Mouse (Mus musculus): ENCODE measurements around the gene Lrch4.

Gene Lrch4

DNA sequence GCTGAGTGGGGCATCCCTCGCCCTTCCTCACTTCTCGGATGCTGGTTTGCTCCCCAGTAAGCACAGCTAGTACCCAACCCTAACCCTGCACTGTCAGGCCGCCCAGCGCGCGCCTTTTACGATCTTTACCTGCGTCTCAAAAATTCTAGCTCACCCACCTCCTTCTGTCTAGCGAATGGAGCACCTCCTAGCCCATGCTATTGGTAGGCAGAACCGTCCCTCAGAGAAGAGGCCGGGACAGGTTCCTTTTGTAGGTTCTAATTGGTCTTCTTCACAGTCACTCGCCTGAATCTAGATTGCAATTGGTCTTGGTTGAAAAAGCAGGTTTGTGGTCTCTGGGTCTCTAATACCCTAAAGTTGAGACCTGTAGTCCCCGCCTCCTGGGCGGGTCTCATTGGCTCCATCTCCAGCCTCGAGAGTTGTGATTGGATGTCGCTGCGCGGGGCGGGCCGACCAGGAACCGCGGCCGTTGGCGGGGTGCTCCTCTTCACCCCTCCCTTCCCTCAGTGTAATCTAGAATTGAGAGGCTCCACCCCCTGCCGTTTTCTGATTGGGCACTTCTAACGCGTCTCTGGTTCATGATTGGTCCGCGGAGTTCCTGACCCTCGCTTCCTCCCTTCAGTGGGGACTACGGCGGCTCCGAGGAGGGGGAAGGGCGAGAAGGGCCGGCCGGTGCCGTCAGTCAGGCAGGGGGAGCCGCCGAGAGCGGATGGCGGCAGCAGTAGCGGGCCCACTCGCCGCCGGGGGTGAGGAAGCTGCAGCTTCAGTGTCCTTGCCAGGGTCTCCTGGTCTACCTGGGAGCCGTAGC lies at the start of gene Lrch4, which contains the start of the genes Fbxo24 and Gm20605:
Lrch4 (plus strand) TSS at position 624 of the 808 bp plus-strand sequence.
Fbxo24 (minus strand) TSS at position 505 of the 808 bp plus-strand sequence.
Gm20605 (plus strand) TSS at position 678 of the 808 bp plus-strand sequence.
- peak; percentile 99 for DNase-seq (ENCODE audit: low read depth)

DNA sequence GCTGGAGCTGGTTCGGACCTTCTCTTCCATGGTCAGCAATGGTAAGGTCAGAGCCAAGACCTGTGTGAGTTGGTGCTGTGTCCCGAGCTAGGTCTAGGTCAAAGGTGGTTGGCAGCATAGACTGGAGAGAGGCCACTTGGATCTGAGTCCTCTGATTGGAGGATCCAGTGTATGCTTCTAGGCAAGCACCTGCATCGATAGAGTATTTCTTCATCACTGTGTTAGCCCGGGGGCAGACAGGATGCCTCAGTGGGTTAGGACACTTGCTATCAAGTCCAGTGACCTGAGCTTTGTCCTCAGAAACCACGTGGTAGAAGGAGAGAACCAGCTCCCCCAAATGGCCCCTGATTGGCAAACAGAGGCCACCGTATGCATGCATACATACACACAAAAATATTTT lies 48.7 kb upstream of the Lrch4 start:
- no peak for DNase-seq (ENCODE audit: low read depth)

DNA sequence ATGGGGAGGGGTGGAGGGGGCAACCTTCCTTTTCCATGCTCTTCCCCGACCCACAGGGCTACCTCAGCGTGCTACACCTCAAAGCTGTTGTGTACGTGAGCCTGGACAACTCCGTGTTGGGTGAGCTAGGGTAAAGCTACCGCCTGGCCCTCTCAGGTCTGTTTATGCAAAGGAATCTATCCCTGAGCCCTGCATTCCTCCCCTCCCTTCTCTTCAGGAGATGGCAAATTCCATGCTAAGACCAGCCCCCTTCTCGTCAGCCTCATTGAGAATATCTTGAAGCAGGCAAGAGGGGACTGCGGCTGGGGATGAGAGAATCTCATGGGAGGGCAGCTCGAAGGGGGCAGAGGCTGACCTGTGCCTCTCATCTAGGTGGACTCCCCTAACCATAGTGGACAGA lies 46.2 kb upstream of the Lrch4 start:
- no peak for DNase-seq (ENCODE audit: low read depth)

DNA sequence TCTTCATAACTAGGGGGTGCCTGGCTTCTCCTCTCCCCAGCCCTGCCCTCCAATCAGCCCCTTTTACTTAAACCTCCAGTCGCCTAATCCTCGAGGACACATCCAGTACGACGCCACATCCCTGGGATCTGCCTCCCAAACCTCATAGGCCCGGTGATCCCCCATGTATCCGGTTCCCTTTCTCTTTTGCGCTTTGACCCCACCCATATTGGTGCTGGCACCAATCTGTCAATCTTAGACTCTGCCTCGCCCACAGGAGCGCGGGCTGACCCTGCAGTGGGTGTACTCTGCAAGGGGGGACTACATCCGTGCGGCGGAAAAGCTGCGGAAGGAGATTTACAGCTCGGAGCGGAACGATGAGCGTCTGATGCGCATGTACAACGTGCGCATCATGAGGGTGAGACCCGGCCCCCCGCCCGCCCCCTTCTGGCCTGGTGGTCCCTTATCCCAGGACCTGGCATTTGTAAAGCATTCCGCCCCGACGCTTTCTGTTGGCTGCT lies 45.2 kb upstream of the Lrch4 start:
- no peak for DNase-seq (ENCODE audit: low read depth)

DNA sequence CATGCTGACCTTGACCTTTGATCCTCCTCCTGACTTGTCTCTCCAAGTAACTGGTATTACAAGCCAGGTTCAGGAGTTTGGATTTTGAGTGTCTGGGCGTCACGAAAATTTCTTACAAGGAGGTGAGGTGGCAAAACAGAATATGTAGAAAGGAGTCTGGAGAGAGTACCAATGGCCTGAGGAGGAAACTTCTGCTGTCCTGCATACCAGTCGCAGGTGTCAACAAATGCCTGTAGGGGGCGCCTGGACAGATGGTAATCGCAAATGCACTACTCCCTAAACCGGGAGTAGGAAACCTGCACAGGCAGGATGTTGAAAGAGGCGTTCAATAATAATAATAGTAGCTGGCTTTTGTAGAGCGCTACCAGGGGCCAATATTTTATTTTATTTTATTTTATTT lies 43.9 kb upstream of the Lrch4 start:
- DNase-seq (ENCODE audit: low read depth) = peak; percentile 53

DNA sequence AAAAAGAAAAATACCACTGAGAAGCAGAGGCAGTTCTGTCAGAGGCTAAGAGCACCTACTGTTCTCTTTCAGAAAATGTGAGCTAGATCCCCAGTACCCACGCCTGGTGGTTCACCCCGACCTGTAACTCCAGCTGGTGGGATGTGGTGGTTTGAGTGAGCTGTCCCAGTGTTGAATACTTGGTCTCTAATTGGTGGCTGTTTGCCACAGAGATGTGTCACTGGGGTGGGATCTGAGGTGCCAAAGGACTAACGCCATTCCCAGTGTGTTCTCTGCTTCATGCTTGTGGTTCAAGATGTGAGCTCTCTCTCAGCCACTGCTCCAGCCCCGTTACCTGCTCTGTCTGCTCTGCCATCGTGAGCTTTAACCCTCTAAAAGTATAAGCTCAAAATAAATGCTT lies 38.4 kb upstream of the Lrch4 start:
- no peak for DNase-seq (ENCODE audit: low read depth)

DNA sequence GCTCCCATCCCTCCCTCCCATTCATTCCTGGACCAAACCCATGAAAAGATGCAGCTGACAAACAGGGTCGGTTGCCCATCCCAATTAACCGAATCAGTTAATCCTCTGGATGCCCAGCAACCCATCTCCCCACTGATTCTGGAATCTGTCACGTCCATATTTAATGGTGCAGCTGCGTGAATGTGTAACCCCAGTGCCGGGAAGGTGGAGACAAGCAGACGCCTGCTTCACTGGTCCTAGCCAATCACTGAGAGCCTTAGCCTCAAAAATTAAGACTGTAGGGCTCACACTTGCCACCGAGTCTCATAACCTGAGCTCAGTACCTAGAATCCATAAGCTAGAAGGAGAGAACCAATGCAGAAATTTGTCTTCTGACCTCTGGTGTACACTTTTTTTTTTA lies 33.0 kb upstream of the Lrch4 start:
- DNase-seq (ENCODE audit: low read depth) = no peak

DNA sequence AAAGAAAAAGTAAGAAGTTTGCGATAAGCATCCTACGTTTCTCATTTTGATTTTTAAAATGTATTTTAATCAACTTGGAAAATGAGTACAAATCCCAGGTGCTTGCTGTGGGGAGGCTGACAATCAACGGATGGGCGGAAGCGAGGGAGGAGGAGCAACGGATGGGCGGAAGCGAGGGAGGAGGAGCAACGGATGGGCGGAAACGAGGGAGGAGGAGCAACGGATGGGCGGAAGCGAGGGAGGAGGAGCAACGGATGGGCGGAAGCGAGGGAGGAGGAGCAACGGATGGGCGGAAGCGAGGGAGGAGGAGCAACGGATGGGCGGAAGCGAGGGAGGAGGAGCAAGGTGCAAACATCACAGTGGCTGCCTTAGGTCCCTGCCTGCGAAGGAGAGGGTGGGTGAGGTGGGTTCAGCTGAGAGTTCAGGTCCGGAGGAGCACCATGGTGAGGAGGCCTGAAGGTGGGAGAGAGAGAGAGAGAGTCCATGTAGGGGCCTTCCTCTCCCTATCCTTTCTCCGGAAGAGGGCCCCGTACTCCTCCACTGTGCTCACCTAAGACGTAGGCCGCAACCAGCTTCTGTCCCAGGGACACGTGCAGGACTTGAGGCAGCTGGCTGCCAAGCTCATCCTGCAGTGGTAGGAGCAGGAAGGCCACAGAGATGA lies 32.2 kb upstream of the Lrch4 start:
- DNase-seq (ENCODE audit: low read depth) = no peak

DNA sequence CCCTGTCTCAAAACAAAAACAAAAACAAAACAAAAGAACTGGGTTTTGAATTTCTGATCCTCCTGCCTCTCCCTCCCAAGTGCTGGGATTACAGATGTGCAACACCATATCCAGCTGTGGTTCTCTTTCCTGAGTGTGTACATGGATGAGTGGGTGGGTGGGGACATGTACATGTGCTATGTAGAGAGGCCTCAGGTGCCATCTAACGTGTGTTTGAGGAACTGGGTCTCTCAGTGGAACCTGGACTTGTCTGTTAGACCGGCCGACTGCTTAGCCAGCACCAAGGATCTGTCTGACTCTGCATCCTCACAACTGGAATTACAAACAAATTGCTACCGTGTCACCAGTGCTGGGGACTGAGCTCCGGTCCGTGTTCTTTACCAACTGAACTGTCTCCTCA lies 31.3 kb upstream of the Lrch4 start:
- DNase-seq (ENCODE audit: low read depth) = no peak

DNA sequence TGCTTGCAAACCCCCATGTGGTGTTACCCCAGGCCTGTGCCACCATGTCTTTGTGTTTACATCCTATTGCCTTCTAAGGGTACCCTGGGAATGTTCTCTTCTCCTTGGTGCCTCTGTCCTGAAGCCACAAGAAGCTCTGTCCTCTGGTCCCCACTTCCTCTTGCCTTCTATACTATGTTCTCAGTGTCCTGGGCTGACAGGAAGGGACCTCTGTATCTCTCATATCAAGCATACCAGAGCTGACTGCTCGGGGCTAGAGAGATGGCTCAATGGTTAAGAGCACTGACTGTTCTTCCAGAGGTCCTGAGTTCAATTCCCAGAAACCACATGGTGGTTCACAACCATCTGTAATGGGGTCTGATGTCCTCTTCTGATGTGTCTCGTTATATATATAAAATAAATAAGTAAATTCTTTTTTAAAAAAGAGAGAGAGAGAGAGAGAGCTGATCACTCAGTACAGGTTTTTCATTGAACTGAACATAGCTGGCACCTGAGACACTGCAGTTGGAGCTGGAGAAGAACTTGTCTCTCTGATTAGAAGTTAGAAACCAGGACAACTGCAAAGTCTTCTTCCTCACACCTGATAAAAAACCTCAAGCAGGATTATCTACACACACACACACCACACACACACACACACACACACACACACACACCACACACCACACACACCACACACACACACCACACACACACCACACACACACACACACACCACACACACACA lies 30.7 kb upstream of the Lrch4 start:
- DNase-seq (ENCODE audit: low read depth) = no peak

DNA sequence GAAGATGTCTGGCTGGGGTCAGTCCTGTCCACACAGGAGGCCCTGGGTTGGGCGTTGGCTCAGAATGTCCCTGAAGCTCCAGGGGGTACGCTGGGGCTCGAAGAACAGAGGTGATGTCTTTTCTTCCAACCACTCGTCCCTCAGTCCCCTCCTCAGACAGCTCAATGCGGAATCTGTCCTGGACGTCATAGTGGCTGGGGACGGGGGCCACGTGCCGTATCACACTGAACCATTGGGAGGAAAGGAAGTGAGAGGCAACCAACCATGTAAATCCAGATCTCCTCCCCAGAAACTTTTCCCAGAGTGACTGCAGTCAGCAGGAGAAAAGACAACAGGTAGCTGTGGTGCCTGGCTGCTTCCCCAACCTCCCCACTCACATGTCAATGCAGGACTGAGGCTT lies 29.3 kb upstream of the Lrch4 start:
- DNase-seq (ENCODE audit: low read depth) = no peak

DNA sequence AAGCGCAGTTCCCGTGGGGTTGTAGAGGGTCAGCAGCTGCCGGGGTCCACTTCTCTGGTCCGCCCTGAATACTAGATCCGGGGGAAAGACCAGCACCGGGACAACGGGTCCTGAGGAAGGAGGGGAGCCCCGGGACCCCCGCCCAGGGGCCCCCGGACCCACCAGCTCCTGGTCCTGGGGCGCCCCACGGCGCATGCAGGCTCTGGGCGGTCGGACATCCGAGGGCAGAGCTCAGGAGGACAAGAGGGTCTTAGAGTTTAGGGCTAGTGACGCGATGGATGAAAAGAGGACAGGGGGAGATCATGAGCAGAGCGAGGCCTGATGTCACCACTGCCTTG lies 28.7 kb upstream of the Lrch4 start:
- no peak for DNase-seq (ENCODE audit: low read depth)

DNA sequence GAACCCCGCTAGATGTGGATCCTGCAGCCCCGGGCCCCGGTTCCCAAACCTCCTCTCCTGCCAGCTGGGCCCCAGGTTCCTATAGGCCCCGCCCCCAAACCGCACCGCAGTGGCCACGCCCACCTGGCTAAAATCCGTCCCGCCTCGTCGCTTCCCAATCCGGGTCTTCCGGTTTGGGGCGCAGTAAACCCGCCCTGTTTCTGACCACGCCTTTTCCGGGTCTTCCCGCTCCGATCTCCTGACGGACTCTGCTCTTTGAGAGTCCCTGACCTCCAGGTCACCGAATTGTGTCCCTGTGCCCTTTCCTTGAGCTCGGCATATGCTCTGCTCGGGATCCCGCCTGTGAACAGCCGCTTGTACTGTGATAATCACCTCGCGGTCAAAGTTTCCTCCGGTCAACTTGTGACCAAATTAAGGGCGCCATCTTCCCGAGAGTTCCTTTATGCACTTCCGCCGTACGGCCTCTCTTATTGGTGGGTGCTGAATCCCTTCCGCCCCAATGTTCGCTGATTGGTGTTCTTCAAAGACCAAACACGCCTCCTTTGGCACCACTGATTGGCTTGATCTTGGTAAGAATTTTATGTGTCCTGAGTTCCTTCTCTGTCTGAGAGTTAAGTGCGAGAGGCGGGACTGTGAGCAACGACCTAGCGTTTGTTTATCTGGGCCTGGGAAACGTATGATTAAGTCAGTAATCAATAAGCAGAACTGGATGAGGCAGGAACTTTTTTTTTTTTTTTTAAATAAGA lies 28.1 kb upstream of the Lrch4 start, which contains the start of gene Mospd3:
Mospd3 (minus strand) TSS at position 440 of the 746 bp plus-strand sequence.
- peak; percentile 95 for DNase-seq (ENCODE audit: low read depth)

DNA sequence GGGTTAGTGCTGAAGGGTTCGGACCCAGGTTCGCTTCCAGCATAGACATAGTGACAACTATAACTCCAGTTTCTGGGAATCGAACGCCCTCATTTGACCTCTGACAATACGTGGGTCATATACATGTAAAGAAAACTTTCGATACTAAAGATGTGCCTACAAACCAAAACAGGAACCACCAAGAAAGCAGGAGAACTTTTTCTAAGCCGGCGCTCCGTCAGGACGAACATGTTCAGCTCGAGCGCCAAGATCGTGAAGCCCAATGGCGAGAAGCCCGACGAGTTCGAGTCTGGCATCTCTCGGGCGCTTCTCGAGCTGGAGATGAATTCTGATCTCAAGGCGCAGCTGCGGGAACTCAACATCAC lies 27.6 kb upstream of the Lrch4 start:
- no peak for DNase-seq (ENCODE audit: low read depth)

DNA sequence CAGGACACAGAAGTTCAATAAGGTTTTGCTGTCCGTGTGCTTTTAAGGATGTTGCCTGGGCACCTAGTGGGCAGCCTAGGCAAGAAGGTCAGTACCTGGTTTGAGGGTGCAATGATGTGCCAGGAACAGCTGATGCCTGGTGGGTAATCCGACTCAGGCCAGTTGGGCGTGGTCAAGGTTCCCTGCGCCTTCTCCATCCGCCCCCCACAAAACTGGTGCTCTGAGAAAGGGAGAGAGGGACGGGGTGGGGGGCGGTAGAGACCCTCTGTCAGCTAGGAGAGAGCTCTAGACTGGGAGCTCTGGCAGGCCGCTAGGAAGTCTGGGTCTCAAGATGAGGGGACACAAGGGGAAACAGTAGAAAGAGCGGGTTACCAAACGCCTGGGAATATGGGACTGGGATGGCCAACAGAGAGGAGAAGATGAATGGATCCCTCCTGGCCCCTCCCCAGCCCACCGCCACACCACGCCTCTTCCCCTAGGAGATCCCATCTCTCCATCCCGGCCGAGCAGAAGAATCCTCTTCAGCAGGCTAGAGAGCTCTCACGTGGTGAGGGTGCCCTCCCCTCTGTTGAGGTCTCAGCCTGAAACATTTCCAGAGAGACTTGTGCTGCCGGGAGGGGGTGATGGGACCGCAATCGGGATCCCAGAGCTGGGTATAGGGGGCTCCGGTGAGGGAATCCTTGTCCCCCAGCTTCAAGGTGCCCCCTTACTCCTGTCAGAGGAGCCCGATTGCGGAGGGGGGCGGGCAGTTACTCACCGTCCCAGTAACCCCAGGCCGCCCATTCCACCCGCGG lies 20.9 kb upstream of the Lrch4 start:
- no peak for DNase-seq (ENCODE audit: low read depth)

DNA sequence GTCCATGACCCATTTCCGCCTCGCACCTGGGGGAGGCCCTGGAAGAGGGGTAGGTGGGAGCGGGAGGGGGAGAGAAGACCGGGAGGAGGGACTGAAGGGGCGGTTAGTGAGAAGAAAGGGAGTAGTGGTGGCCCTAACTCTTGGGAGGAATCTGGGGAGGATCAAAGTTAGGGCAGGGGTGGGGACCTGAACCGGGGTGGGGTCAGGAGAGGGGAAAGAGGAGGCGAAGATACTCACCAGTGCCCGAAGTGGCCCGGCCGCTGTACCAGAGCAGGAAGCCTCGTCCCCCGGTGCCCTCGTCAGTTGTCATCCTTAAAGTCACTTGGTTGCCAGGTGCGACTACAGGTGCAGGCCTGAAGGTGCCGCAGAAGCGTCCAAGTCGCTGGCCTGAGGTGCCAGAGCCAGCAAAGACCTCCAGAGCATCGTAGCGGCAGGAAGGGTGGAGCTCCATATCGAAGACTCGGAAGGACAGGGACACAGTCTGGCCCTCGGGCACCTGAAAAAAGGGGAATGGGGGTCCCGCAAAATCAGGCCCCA lies 20.2 kb upstream of the Lrch4 start:
- no peak for DNase-seq (ENCODE audit: low read depth)

DNA sequence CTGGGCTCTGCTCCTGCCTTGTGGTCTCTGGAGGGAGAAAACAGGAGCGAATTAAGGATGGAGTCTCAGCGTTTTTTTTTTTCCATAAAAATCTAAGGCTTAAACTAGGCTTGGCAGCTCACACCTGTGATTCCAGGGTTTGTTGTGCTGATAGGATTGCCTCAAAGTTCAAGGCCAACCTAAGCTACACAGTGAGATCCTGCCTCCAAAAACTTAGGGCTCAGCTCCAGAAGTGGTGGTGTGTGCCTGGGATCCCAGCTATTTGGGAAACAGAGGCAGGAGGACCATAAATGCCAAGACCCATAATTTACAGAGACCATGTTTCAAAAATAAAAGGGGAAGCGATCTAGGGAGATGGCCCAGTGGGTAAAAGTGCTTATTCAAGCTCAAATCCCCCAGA lies 19.6 kb upstream of the Lrch4 start:
- no peak for DNase-seq (ENCODE audit: low read depth)

DNA sequence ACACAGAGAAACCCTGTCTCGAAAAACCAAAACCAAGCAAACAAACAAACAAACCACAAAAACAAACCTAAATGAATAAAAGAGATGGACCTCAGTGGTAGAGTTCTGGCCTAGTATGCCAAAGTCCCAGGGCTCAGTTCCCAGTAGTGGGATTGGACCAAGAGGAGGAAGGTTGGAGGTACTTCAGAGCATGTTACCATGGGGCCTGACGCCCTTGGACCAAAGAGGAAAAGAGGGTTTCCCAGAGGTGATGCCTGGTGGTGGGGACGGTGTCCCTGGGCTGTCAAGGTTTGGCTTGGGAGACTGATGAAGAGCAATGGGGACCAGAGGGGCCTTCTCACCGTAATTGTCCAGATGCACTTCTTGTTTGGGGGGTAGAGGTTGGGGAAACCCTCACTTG lies 18.9 kb upstream of the Lrch4 start:
- no peak for DNase-seq (ENCODE audit: low read depth)

DNA sequence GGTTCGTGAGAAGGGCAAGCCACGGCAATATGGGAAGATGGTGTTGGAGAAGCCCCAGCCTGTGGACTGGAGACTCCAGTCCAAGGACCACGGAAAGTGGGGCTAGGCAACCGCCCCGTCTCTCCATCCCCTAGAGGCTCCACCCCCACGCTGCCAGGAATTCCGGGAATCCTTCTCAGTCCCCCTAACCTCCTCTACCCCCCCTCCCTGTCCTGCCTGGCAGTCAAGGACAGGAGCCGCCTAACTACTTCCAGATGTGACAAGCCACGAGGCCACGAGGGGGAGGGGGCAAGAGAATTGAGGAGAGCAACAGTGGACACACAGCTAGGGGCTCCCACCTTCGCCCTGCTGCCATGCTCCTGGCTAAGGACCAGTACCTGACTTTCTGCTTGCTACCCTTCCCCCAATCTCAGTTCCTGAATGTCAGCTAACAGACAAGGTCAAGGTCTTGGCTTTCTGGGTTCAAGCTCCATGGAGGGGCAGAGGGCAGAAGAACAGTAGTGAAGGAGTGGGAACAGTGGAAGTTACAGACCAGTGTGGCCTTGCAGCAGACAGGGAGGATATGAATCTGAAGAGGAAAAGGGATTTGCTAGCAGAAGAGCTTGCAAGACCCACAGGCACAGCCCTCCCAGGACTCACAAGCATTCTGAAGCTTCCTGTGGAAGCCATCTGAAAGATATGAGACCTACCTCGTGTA lies 18.2 kb upstream of the Lrch4 start:
- DNase-seq (ENCODE audit: low read depth) = no peak

DNA sequence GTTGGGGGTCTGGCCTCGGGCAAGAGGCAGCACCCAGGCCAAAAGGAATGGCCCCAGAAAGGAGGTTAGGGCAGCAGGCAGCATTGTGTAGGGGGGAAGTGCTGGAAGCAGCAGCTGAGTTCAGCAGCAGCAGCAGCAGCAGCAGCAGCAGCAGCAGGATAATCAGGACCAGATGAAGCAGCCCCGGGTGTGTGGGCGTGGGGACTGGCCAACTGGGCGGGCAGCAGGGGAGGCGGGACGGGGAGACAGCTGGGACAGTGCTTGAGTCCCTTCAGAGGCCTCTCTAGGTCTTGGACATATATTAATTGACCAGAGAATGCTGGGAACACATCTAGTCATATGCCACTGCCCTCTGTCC lies 17.7 kb upstream of the Lrch4 start:
- DNase-seq (ENCODE audit: low read depth) = no peak
